Mouse (Mus musculus): ENCODE measurements at regions not wholly inside any gene's neighbourhood (a gene's known extent, or its start where the extent isn't known, plus 50 kb on each side); places are given as distances from the start of the nearest gene placed in this dataset.

DNA sequence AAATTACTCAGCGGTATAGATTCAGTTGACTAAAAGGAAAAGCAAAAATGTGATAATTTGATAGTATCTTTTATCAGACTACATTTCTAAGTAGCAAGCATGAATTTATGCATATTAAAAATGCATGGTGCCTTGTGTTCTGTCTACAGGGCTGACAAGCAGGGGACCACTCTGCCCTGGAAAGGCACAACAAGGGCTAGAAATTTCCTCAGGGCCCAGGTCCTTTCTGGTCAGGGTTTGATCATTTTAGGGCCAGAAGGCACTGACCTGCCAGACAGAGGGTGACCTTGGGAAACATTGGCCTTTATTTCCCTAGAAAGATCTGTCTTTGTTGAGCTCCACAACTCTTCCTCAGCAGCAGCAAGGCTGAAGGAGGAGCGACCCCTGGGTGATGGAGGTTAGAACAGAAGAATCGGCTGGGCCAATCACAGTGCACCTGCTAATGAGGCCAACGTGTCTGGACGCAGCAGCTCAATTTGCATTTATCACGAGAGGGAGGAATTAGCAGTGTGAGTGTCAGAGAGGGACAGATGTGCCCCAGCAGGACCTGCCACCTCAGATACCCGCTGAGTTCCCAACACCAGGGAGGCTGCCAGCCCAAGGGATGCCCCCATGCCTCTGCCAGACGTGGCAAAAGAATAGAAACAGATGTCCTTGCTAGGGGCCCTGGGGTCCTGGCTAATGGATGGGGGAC, 297.0 kb upstream of the Pou3f3 start:
- TF ChIP-seq CTCF (IDR thresholded peaks at IDR 0.05; ENCODE audit: low read depth, low read length) (no peak), POLR2A (IDR thresholded peaks at IDR 0.05; ENCODE audit: insufficient read depth, low read length) (no peak), EP300 (IDR thresholded peaks at IDR 0.05; ENCODE audit: insufficient read depth, low read depth, low read length) (no peak)

DNA sequence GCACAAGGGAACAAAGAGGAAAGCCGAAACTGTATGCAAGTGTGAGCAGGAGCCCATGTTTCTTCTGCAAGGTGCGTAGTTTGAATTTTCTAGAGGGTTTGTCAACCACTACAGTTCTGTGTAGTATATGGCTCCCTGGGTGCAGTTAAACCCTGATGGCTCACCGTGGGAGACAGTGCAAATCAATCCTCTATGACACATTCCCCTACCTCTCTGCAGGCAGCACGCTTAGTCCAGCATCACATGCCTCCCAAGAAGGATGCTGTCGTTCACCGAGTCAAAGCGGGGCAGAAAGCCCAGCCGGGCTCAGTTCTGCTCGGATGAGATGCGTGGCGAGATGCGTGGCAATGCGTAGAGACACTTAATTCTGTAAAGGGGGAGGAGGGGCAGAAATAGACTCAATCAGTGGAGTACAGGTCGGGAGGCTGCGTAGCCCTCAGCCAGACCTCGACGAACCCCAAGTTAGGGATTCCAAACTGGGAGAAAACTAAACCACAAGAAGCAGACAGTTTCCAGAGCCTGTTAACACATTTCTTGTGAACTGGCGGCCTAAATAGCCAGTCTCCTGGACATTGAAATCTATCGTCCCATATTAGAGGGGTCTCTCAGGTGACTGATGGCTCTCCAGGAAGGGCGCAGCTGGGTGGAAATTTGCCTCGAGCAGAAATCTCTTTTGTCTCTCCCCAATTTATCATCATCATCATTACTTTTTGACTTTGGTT, 279.6 kb upstream of the Pou3f3 start:
- Histone ChIP-seq H3K9ac (ENCODE audit: low read depth, poor library complexity, severe bottlenecking) (no peak overlapping the region), H3K36me3 (ENCODE audit: control insufficient read depth, insufficient read depth, low read length, poor library complexity, severe bottlenecking) (no peaks in the 10 kb centered on the region), H3K9me3 (replicated peaks; ENCODE audit: control insufficient read depth, insufficient read depth, low read length, poor library complexity, severe bottlenecking) (no peaks in the 10 kb centered on the region), H3K4me3 (ENCODE audit: low read depth, low read length) (no peak overlapping the region), H3K27me3 (ENCODE audit: control insufficient read depth, insufficient read depth, low read length, poor library complexity, severe bottlenecking) (no peaks in the 10 kb centered on the region; the same call in 1 of the 2 replicates), H3K4me1 (ENCODE audit: control insufficient read depth, insufficient read depth, low read length) (no peaks in the 10 kb centered on the region), H3K27ac (ENCODE audit: insufficient read depth, low read length) (no peak overlapping the region)
- TF ChIP-seq POLR2A (IDR thresholded peaks at IDR 0.05; ENCODE audit: insufficient read depth, low read length) (no peak), CTCF (IDR thresholded peaks at IDR 0.05; ENCODE audit: low read depth, low read length) (no peak), EP300 (IDR thresholded peaks at IDR 0.05; ENCODE audit: insufficient read depth, low read depth, low read length) (no peak)

More for the DNA sequence above, 297.0 kb upstream of the Pou3f3 start:
- no peak overlapping the region for H3K9ac ChIP-seq (ENCODE audit: low read depth, poor library complexity, severe bottlenecking)
- H3K4me1 ChIP-seq (ENCODE audit: control insufficient read depth, insufficient read depth, low read length) = no peaks in the 10 kb centered on the region
- H3K27me3 ChIP-seq (ENCODE audit: control insufficient read depth, insufficient read depth, low read length, poor library complexity, severe bottlenecking) = no peaks in the 10 kb centered on the region
- H3K4me3 ChIP-seq (ENCODE audit: low read depth, low read length) = no peak overlapping the region
- H3K9me3 ChIP-seq (replicated peaks; ENCODE audit: control insufficient read depth, insufficient read depth, low read length, poor library complexity, severe bottlenecking) = 0 out of 2 replicates have a peak, but pooled peaks cover 2% of the 10 kb centered on the region
- H3K27ac ChIP-seq (ENCODE audit: insufficient read depth, low read length) = no peak overlapping the region
- H3K36me3 ChIP-seq (ENCODE audit: control insufficient read depth, insufficient read depth, low read length, poor library complexity, severe bottlenecking) = no peaks in the 10 kb centered on the region

DNA sequence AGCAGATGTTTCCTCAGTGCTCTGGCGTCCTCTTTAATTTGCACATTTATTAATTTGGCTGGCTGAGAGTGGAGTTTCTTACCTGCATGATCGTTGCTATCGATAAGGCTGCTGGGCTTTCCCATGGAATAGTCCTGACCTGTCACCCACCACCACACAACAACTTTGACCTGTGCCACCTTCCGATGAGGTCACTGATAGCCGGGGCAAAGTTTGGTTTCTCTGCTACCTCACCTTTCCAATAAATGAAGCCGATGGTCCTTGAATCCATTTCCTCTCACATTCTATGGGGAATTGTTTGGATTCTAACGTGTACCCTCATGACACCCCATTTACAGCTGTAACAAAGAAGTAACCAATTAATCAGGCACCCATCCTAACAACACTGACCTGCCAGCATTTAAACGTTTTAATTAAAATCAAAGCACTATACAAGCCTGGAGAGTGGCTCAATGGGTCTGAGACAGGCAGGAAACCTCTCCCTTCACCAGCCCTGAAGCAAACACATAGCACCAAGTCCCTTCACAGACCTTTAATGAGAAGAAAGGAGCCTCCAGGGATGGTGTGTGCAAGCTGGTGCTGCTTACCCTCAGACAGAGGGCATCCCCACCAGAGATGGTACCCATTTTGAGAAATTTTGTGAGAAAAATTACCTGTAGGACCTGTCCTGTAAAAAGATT, 278.9 kb upstream of the Pou3f3 start:
- Histone ChIP-seq H3K36me3 (ENCODE audit: control insufficient read depth, insufficient read depth, low read length, poor library complexity, severe bottlenecking) (no peaks in the 10 kb centered on the region), H3K9ac (ENCODE audit: low read depth, poor library complexity, severe bottlenecking) (no peak overlapping the region), H3K9me3 (replicated peaks; ENCODE audit: control insufficient read depth, insufficient read depth, low read length, poor library complexity, severe bottlenecking) (no peaks in the 10 kb centered on the region), H3K4me3 (ENCODE audit: low read depth, low read length) (no peak overlapping the region), H3K27ac (ENCODE audit: insufficient read depth, low read length) (no peak overlapping the region), H3K4me1 (ENCODE audit: control insufficient read depth, insufficient read depth, low read length) (no peaks in the 10 kb centered on the region), H3K27me3 (ENCODE audit: control insufficient read depth, insufficient read depth, low read length, poor library complexity, severe bottlenecking) (no peaks in the 10 kb centered on the region; the same call in 1 of the 2 replicates)
- TF ChIP-seq EP300 (IDR thresholded peaks at IDR 0.05; ENCODE audit: insufficient read depth, low read depth, low read length) (no peak), POLR2A (IDR thresholded peaks at IDR 0.05; ENCODE audit: insufficient read depth, low read length) (no peak), CTCF (IDR thresholded peaks at IDR 0.05; ENCODE audit: low read depth, low read length) (no peak)

DNA sequence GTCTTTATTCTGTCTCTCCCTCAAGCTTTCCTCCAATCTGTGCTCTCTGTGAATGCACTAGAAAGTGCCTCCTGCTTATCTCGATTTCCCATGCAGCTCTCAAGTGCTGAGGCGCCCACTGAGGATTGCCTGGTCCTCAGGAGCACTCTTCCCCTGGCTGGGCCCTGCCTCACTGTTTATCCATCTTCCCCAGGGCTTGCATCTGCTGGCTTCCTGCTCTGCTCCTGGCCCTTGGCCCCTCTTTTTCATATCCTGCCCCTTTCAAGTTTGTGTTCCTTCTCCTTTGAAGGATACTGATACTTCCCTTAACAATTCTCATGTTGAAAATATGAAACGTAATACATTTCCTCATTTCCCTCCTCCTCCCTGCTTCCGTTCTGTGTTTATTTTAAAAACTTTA, 277.8 kb upstream of the Pou3f3 start:
- H3K4me1 ChIP-seq (ENCODE audit: control insufficient read depth, insufficient read depth, low read length) = no peaks in the 10 kb centered on the region
- no peaks in the 10 kb centered on the region; the same call in 1 of the 2 replicates for H3K27me3 ChIP-seq (ENCODE audit: control insufficient read depth, insufficient read depth, low read length, poor library complexity, severe bottlenecking)
- H3K27ac ChIP-seq (ENCODE audit: insufficient read depth, low read length) = no peak overlapping the region
- H3K9me3 ChIP-seq (replicated peaks; ENCODE audit: control insufficient read depth, insufficient read depth, low read length, poor library complexity, severe bottlenecking) = no peaks in the 10 kb centered on the region
- no peak overlapping the region for H3K4me3 ChIP-seq (ENCODE audit: low read depth, low read length)
- no peaks in the 10 kb centered on the region for H3K36me3 ChIP-seq (ENCODE audit: control insufficient read depth, insufficient read depth, low read length, poor library complexity, severe bottlenecking)
- no peak overlapping the region for H3K9ac ChIP-seq (ENCODE audit: low read depth, poor library complexity, severe bottlenecking)
- TF ChIP-seq EP300 (IDR thresholded peaks at IDR 0.05; ENCODE audit: insufficient read depth, low read depth, low read length) (no peak), CTCF (IDR thresholded peaks at IDR 0.05; ENCODE audit: low read depth, low read length) (no peak), POLR2A (IDR thresholded peaks at IDR 0.05; ENCODE audit: insufficient read depth, low read length) (no peak)

DNA sequence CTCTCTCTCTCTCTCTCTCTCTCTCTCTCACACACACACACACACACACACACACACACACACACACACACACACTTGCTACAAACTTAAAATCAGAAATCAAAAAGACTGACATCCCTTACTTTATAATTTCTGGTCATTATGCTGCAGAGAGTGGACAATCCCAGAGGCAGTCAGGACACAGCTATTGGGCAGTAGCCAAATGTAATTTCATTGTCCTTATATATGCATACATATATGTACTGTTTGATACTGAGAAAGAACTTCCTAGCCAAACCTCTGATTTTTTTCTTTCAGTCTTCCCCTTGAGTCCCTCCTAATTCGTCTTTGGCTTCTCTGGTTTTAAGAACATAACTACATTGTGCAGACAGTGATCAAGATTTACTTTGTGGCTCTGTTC, 277.3 kb upstream of the Pou3f3 start:
- no peak for TF ChIP-seq POLR2A (IDR thresholded peaks at IDR 0.05; ENCODE audit: insufficient read depth, low read length)
- TF ChIP-seq CTCF (IDR thresholded peaks at IDR 0.05; ENCODE audit: low read depth, low read length) = no peak
- TF ChIP-seq EP300 (IDR thresholded peaks at IDR 0.05; ENCODE audit: insufficient read depth, low read depth, low read length) = no peak
- Histone ChIP-seq H3K9ac (ENCODE audit: low read depth, poor library complexity, severe bottlenecking) (no peak overlapping the region), H3K27ac (ENCODE audit: insufficient read depth, low read length) (no peak overlapping the region)

More for the DNA sequence above, 277.3 kb upstream of the Pou3f3 start:
- no peaks in the 10 kb centered on the region for H3K4me1 ChIP-seq (ENCODE audit: control insufficient read depth, insufficient read depth, low read length)
- no peaks in the 10 kb centered on the region for H3K9me3 ChIP-seq (replicated peaks; ENCODE audit: control insufficient read depth, insufficient read depth, low read length, poor library complexity, severe bottlenecking)
- H3K4me3 ChIP-seq (ENCODE audit: low read depth, low read length) = no peak overlapping the region
- no peaks in the 10 kb centered on the region; the same call in 1 of the 2 replicates for H3K27me3 ChIP-seq (ENCODE audit: control insufficient read depth, insufficient read depth, low read length, poor library complexity, severe bottlenecking)
- no peaks in the 10 kb centered on the region for H3K36me3 ChIP-seq (ENCODE audit: control insufficient read depth, insufficient read depth, low read length, poor library complexity, severe bottlenecking)

All from ES-Bruce4 (cell line).